Mouse (Mus musculus) kidney, embryonic 16.5 days (tissue): ENCODE results near the gene Spata1. TPM values are rescaled to one million over a fixed set of nuclear protein-coding genes. Genes with fewer than 3 reads are reported as not detected.

Experiments used
- ATAC-seq: fragments of 200-750 bp; cut with Nextera tagmentation; 2 replicates; pipeline ENCODE4 v1.8.0; 2017; ENCODE audit warnings: moderate TSS enrichment; ENCODE audit not compliant: low FRiP score, low TSS enrichment
- H3K27ac ChIP-seq: fragments of 300-500 bp; sonication (generic); 2 replicates; pipeline ENCODE4 v1.5.1; 2014; ENCODE audit warnings: low read length
- H3K27me3 ChIP-seq: fragments of 300-500 bp; sonication (generic); 2 replicates; pipeline ENCODE4 v1.6.1; 2014; ENCODE audit warnings: low read length, control low read depth, mixed read lengths; ENCODE audit not compliant: insufficient read depth
- H3K36me3 ChIP-seq: fragments of 300-500 bp; sonication (generic); 2 replicates; pipeline ENCODE4 v1.6.1; 2014; ENCODE audit warnings: low read length, control low read depth, mixed read lengths; ENCODE audit not compliant: insufficient read depth
- H3K4me1 ChIP-seq: fragments of 300-500 bp; sonication (generic); 2 replicates; pipeline ENCODE4 v1.6.1; 2014; ENCODE audit warnings: low read length, control low read depth, mixed read lengths; ENCODE audit not compliant: insufficient read depth
- H3K4me2 ChIP-seq: fragments of 300-500 bp; sonication (generic); replicated peaks from 2 replicates; pipeline ENCODE4 v1.6.1; 2014; ENCODE audit warnings: low read depth, low read length
- H3K4me3 ChIP-seq: fragments of 300-500 bp; sonication (generic); 2 replicates; pipeline ENCODE4 v1.5.1; 2014; ENCODE audit warnings: mild to moderate bottlenecking, low read length
- H3K9ac ChIP-seq: fragments of 300-500 bp; sonication (generic); replicated peaks from 2 replicates; pipeline ENCODE4 v1.6.1; 2014; ENCODE audit warnings: low read length
- H3K9me3 ChIP-seq: fragments of 300-500 bp; sonication (generic); 2 replicates; pipeline ENCODE4 v1.6.1; 2016; ENCODE audit warnings: low read length, control low read depth
- WGBS: fragments of 180-500 bp; shearing (Covaris S2); extraction: QIAGEN DNeasy Blood & Tissue Kit; methylation state at CpG from one replicate; pipeline ENCODE4 v1.1.7; 2014; 5-methylcytosine and 5-hydroxymethylcytosine counted together
- polyA plus RNA-seq: library from polyadenylated mRNA; unstranded; fragments of >200 nt; fragmentation: Nextera tagmentation; extraction: Ambion mirVana; gene quantifications from 2 replicates; pipeline ENCODE4 v1.2.1, GENCODE M21; 2015

Gene Spata1
- polyA plus RNA-seq, 1 experiment from 2014 or later, result 5.1 TPM

GRCm38 (mm10) chr3:146426489-146426888 lies 73.1 kb downstream of the Spata1 start:
- no peak for ATAC-seq
- WGBS, result 91% methylated on average over 8 of the region's 8 CpGs
- Histone ChIP-seq H3K27me3 (no peaks in the 10 kb centered on the region), H3K4me2 (no peak overlapping the region), H3K36me3 (peaks cover 47% of the 10 kb centered on the region), H3K4me1 (peaks cover 9% of the 10 kb centered on the region; the same call in 1 of the 2 replicates), H3K4me3 (no peak overlapping the region), H3K27ac (no peak overlapping the region), H3K9ac (no peak overlapping the region), H3K9me3 (no peaks in the 10 kb centered on the region)

- H3K4me3 ChIP-seq, result no peak overlapping the region
- WGBS, result 44% methylated on average over 7 of the region's 7 CpGs
- no peak for ATAC-seq
- peaks cover 44% of the 10 kb centered on the region for H3K36me3 ChIP-seq
- H3K27ac ChIP-seq, result no peak overlapping the region
- no peak overlapping the region for H3K4me2 ChIP-seq
- H3K4me1 ChIP-seq, result peaks cover 9% of the 10 kb centered on the region; the same call in 1 of the 2 replicates
- no peaks in the 10 kb centered on the region for H3K27me3 ChIP-seq
- no peak overlapping the region for H3K9ac ChIP-seq
- no peaks in the 10 kb centered on the region for H3K9me3 ChIP-seq
Observed at GRCm38 (mm10) chr3:146425902-146426301, 73.7 kb downstream of the Spata1 start.

GRCm38 (mm10) chr3:146424306-146424900 lies 75.2 kb downstream of the Spata1 start:
- Histone ChIP-seq H3K4me3 (no peak overlapping the region), H3K27ac (no peak overlapping the region), H3K27me3 (no peaks in the 10 kb centered on the region), H3K36me3 (peaks cover 47% of the 10 kb centered on the region), H3K9ac (no peak overlapping the region), H3K9me3 (no peaks in the 10 kb centered on the region), H3K4me1 (peaks cover 9% of the 10 kb centered on the region; the same call in 1 of the 2 replicates), H3K4me2 (no peak overlapping the region)
- no peak for ATAC-seq
- WGBS, result 69% methylated on average over 7 of the region's 7 CpGs

- no peak for ATAC-seq
- no peak overlapping the region for H3K27ac ChIP-seq
- peaks cover 9% of the 10 kb centered on the region; the same call in 1 of the 2 replicates for H3K4me1 ChIP-seq
- H3K9me3 ChIP-seq, result no peaks in the 10 kb centered on the region
- no peaks in the 10 kb centered on the region for H3K27me3 ChIP-seq
- no peak overlapping the region for H3K9ac ChIP-seq
- no peak overlapping the region for H3K4me2 ChIP-seq
- WGBS, result 86% methylated on average over 7 of the region's 7 CpGs
- peaks cover 46% of the 10 kb centered on the region for H3K36me3 ChIP-seq
- H3K4me3 ChIP-seq, result no peak overlapping the region
Observed at GRCm38 (mm10) chr3:146423710-146424109, 75.8 kb downstream of the Spata1 start.

GRCm38 (mm10) chr3:146421787-146422186 lies 77.8 kb downstream of the Spata1 start:
- no peak overlapping the region for H3K9ac ChIP-seq
- H3K4me1 ChIP-seq, result peaks cover 9% of the 10 kb centered on the region; the same call in 1 of the 2 replicates
- no peaks in the 10 kb centered on the region for H3K9me3 ChIP-seq
- no peak overlapping the region for H3K4me3 ChIP-seq
- no peak overlapping the region for H3K4me2 ChIP-seq
- no peak overlapping the region for H3K27ac ChIP-seq
- H3K36me3 ChIP-seq, result peaks cover 33% of the 10 kb centered on the region
- no peaks in the 10 kb centered on the region for H3K27me3 ChIP-seq
- no peak for ATAC-seq
- WGBS, result 18% methylated on average over 8 of the region's 8 CpGs

- Histone ChIP-seq H3K4me3 (no peak overlapping the region), H3K36me3 (peaks cover 27% of the 10 kb centered on the region), H3K27me3 (no peaks in the 10 kb centered on the region), H3K4me1 (peaks cover 9% of the 10 kb centered on the region; the same call in 1 of the 2 replicates), H3K9me3 (no peaks in the 10 kb centered on the region), H3K4me2 (no peak overlapping the region), H3K9ac (no peak overlapping the region), H3K27ac (no peak overlapping the region)
- ATAC-seq, result no peak
- WGBS, result 91% methylated on average over 15 of the region's 15 CpGs
Observed at GRCm38 (mm10) chr3:146419992-146420537, 79.5 kb downstream of the Spata1 start.

- no peaks in the 10 kb centered on the region for H3K9me3 ChIP-seq
- H3K4me3 ChIP-seq, result no peak overlapping the region
- 93% methylated on average over 9 of the region's 9 CpGs for WGBS
- no peak overlapping the region for H3K27ac ChIP-seq
- H3K36me3 ChIP-seq, result peaks cover 27% of the 10 kb centered on the region
- H3K27me3 ChIP-seq, result no peaks in the 10 kb centered on the region
- H3K9ac ChIP-seq, result no peak overlapping the region
- no peak overlapping the region for H3K4me2 ChIP-seq
- no peak for ATAC-seq
- peaks cover 7% of the 10 kb centered on the region; the same call in 1 of the 2 replicates for H3K4me1 ChIP-seq
Observed at GRCm38 (mm10) chr3:146419534-146419933, 80.0 kb downstream of the Spata1 start.

GRCm38 (mm10) chr3:146418901-146419300 lies 80.7 kb downstream of the Spata1 start:
- Histone ChIP-seq H3K9me3 (no peaks in the 10 kb centered on the region), H3K27ac (no peak overlapping the region), H3K9ac (no peak overlapping the region), H3K4me3 (no peak overlapping the region), H3K36me3 (peaks cover 27% of the 10 kb centered on the region), H3K4me1 (peaks cover 4% of the 10 kb centered on the region; the same call in 1 of the 2 replicates), H3K4me2 (no peak overlapping the region), H3K27me3 (no peaks in the 10 kb centered on the region)
- ATAC-seq, result no peak
- 89% methylated on average over 7 of the region's 7 CpGs for WGBS

- ATAC-seq, result no peak
- no peak overlapping the region for H3K27ac ChIP-seq
- 95% methylated on average over 8 of the region's 8 CpGs for WGBS
Observed at GRCm38 (mm10) chr3:146417873-146418272, 81.7 kb downstream of the Spata1 start.

GRCm38 (mm10) chr3:146414555-146414954 lies 85.0 kb downstream of the Spata1 start:
- peaks cover 8% of the 10 kb centered on the region for H3K36me3 ChIP-seq
- no peak for ATAC-seq
- H3K4me3 ChIP-seq, result no peak overlapping the region
- no peaks in the 10 kb centered on the region for H3K4me1 ChIP-seq
- no peaks in the 10 kb centered on the region for H3K9me3 ChIP-seq
- WGBS, result 78% methylated on average over 12 of the region's 12 CpGs
- H3K9ac ChIP-seq, result no peak overlapping the region
- no peak overlapping the region for H3K27ac ChIP-seq
- H3K4me2 ChIP-seq, result no peak overlapping the region
- H3K27me3 ChIP-seq, result no peaks in the 10 kb centered on the region

More at GRCm38 (mm10) chr3:146417873-146418272, 81.7 kb downstream of the Spata1 start:
- H3K4me3 ChIP-seq, result no peak overlapping the region
- peaks cover 4% of the 10 kb centered on the region; the same call in 1 of the 2 replicates for H3K4me1 ChIP-seq
- peaks cover 18% of the 10 kb centered on the region for H3K36me3 ChIP-seq
- no peak overlapping the region for H3K4me2 ChIP-seq
- H3K9ac ChIP-seq, result no peak overlapping the region
- H3K9me3 ChIP-seq, result no peaks in the 10 kb centered on the region
- H3K27me3 ChIP-seq, result no peaks in the 10 kb centered on the region
